Mouse (Mus musculus): ENCODE data around the gene Wdr59. TPM values are rescaled to one million over a fixed set of nuclear protein-coding genes. Genes with fewer than 3 reads are reported as not detected.

Wdr59 gene
- total RNA-seq (2021): 12.9 and 15.0 TPM in 2 replicates
- long read RNA-seq, full-length matches to known transcripts: 1 of 8 reads
- long read RNA-seq, partial matches to known transcripts: 6 of 8 reads
- long read RNA-seq, other reads (novel, unspliced or antisense): 1 of 8 reads

DNA sequence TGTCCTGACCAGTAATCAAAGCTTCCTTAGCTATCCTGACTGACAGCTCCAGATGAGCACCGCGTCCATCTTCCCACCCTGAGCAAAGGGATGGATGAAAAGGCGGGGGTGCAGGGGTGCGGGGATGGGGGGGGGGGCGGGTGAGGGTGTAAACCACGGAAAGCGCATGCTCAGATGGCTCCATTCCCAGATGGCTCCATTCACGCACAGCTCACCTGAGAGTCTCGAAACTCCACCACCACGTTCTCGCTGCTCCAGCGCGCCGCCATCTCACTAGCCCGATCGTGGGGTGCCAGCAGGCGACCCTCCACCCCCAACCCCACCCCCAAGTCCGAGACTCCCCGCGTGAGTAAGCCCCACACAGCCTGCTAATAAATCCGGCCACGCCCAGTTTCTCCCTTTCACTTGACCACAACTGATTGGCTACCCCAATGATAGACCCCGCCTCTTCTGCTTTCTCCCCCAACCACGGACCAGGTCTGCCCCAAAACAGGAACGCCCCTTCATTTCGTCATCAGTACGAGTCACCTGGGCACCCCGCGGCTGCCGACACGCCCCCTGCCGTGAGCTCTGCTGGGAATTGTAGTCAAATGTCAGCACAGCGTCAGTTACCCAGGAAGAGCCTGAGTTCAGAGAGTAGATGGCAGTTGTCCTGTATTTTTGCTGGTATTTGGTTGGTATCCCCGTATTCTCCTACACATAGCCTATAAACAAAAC lies at the start of gene Wdr59:
Wdr59 (minus strand) TSS at position 380 of the 717 bp plus-strand sequence.
- DNase-seq: peak; percentile 92

DNA sequence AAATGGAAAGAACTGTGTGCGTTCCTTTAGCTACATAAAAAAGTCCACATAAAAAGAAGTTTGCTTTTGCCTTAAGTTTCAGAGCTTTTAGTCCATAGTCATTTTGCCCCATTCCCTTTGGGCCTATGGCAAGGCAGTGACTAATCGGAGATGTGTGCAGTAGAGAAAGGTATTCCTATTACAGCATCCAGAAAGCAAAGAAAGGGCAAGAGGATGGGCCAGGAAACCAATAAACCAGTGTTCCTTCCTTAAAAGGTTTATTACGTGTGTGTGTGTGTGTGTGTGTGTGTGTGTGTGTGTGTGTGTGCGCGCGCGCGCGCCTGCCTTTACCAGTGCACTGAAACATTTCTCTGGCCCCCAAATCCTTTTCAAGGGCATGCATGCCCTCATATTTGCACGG lies 49.8 kb upstream of the Wdr59 start:
- no peak for DNase-seq

DNA sequence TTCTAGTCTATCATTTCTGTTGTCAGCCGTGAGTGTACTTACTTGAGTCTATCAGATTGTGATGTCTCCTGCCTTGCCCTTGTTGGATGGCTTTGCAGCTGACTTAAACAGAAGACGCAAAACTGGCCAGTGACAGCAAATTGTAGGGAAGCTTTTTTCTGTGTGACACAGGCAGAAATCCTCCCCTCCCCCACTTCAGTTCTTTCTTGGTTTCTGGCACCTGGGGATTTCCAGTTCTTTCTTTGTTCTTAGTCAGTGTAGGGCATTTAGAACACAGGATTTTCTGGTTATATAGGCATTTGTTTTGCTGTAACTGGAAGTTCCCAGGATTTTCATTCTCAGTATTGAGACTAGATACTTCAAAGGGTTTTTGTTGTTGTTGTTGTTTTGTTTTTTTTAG lies 48.5 kb upstream of the Wdr59 start:
- no peak for DNase-seq

DNA sequence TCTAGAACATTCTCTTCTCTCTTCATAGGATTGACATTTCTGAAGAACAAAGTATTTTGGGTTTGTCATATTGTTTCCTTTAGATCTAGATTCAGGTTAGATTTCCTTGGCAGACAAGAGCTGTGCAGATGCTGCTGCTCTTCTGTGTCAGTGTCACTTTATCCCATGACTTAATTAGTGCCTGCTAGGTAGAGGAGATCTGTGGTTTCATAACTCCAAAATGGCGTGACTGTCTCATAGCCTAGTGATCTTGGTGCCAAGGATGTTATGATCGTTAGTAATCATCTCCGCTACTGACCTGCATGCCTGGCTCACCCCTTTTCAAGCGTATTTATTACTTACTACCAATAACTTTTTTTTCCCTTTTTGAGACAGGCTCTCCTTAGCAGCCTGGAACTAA lies 48.0 kb upstream of the Wdr59 start:
- no peak for DNase-seq

DNA sequence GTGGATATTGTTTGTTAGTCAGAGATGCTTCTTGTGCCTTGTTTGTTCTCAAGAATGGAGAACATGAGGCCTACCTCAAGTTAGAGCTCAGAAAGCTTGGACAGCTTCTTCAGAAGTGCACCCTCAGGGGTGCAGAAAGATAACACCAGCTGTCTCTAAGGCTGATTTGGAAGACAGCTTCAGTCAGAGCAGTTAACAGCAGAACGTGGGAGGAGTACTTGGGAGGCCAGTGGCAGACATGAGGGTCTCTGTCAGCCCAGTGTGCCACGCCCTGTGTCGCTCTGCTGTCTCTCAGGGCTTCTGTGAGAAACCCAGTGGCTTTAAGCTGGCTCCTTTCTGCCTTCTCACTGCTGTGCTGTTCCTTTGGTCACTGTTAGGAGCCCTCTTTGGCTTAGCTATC lies 46.1 kb upstream of the Wdr59 start:
- DNase-seq: no peak

DNA sequence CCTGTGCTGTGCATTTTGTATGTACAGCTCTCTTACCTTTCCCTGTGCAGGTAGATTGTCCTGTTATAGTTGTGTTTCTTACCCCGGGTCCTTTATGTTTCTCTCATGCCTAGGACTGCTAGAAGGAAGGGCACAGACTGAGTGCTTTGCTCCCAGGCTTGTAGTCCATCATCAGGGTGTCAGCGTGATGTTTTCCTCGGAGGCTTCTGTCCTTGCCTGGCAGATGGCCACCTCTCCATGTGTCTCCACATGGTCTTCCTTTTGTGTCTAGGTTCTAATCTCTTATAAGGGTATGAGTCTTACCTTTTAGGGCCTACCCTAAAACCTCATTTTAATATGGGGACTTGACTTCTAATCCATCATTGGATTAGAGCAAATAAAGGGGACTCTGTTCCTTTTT lies 45.7 kb upstream of the Wdr59 start:
- no peak for DNase-seq

DNA sequence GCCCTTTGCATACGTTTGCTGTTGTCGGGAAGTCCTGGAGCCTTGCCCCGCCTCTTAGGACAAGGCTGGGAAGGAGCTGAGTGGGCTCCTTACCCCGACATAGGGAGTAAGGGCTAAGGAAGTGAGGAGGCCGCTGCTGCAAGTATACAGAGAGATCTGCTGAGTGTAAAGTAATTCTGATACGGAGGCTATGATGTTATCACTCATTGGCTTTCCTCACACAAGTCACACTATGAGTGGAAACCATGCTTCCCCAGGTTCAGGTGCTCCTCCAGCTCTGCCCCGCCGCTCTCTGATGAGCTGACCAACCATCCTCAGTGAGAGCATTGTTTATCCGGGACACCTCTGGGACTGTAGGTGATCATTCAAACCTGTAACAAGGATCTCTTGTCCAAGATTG lies 44.4 kb upstream of the Wdr59 start:
- DNase-seq: no peak

DNA sequence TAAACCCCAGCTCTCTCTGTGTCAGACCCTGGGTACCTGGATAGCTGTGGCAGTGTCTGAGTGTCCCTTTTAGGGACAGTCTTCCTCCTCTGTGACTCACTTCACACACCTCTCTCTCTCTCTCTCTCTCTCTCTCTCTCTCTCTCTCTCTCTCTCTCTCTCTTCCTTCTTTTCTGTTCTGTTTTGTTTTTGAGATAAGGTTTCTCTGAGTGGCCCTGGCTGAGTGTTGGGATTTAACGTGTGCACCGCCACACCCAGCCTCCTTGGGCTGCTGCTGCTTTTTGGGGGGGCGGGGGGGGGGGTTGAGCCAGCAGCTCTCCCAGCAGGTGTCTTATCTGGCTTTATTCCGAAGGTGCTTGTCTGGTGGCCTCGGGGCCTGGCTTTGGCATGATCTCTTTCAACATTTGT lies 43.9 kb upstream of the Wdr59 start:
- DNase-seq: no peak

DNA sequence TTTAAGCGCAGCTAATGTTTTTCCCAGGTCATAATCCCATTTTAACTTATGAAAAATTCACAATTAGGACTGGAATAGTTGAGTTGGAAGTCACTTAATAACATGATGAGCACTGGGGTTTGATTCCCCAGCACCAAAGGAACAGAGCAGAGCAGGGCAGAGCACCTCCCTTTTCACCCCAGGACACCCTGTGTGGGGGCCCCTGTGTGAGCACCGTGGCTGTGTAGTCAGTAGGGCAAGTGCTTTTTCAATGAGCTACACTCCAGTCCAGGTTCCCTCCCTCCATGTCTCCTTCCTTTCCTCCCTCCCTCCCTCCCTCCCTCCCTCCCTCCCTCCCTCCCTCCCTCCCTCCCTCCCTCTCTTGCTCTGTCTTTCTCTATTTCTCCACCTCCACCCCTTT lies 42.2 kb upstream of the Wdr59 start:
- no peak for DNase-seq

DNA sequence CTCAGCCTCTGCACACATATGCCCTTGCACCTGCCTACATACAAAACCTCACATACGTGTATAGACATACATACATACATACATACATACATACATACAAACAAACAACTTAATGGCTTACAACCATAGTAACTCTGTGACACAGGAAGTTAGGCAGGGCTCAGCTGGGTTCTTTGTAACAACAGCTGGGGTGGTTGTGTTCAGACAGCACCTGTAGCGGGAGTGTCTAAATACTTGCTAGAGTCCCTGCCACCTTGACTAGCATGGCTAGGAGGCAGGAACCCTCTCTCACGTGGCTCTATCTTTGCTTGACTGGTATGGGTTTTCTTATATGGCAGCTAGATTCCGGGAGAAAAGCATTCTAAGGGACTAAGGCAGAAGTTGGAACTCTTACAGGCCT lies 41.8 kb upstream of the Wdr59 start:
- no peak for DNase-seq

DNA sequence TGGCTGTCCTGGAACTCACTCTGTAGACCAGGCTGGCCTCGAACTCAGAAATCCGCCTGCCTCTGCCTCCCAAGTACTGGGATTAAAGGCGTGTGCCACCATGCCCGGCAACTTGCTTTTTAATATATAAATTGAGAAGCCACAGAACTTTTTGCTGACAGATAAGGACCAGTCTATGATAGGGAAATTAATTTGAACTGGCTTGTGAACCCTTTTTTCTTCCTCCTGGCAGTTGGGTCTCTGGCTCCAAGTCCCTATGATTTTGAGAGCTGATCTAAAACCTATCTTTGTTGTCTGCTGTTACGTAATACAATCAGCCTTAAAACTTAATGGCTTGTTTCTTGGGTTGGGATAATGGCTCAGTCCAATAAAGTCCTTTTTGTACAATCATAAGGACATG lies 41.2 kb upstream of the Wdr59 start:
- DNase-seq: no peak

DNA sequence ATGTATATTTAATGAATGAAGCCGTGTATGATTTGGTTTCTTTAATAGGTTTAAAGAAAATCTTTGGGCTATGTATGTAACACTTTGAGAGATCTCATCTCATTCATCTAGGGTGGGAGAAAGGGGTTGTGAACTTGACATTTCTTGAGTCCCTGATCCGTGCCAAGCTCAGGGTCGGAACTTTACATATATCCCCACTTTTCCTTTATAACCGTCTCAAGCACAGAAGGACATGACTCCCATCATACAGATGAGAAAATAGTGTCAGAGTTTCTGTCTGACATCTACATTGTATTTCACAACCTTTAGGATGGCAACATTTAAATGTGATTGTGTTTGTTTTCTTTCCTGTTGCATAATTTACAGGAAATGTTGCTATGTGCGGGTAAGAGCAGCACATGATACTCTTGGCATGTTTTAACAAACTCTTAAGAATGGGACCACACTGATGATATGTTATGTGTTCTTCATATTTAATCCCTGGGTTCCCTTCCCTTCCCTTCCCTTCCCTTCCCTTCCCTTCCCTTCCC lies 40.4 kb upstream of the Wdr59 start:
- DNase-seq: no peak

DNA sequence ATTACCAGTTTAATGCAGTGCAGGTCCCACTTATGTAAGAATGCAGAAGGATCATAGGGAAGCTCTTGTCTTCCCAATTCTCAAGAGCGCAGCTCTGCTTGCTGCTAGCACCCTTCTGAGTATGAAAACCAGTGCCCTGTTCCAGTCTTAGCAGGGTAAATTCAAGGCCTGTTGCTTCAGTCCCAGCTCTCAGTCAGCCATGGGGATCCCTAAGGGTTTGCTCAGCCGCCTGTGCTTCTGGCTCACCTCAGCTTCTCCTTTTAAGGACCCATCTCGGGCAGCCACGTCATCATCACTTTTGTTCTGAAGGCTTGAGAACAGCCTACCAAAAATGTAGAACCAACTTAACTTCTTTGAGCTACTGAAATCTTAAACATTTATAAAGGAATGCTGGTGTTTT lies 39.9 kb upstream of the Wdr59 start:
- no peak for DNase-seq

DNA sequence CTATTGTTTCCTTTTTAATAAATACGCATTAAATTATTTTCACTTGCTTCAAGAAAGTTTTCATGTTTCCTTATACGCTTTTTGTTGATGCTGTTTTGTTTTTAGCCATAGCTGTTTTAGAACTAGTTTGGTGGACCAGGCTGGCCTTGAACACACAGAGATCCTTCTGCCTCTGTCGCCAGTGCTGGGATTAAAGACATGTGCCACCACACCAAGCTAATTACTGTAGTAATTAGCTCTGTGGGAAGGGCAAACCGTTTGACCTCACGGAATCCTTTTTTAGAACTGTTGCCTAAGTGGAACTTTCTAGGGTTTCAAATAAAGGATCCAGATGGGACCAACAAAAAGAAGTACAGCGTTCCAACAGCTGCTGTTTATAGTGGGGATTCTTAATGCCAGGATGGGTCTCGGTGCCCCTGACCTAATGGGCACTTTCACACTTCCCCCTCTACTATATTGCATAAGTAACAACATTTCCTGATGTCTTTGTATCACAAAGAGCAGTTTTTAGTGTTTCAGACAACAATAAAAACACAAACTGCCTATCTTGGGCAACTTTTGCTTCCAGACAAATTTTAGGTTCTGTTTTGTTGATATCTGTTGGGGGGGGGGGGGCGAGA lies 29.7 kb upstream of the Wdr59 start:
- no peak for DNase-seq

DNA sequence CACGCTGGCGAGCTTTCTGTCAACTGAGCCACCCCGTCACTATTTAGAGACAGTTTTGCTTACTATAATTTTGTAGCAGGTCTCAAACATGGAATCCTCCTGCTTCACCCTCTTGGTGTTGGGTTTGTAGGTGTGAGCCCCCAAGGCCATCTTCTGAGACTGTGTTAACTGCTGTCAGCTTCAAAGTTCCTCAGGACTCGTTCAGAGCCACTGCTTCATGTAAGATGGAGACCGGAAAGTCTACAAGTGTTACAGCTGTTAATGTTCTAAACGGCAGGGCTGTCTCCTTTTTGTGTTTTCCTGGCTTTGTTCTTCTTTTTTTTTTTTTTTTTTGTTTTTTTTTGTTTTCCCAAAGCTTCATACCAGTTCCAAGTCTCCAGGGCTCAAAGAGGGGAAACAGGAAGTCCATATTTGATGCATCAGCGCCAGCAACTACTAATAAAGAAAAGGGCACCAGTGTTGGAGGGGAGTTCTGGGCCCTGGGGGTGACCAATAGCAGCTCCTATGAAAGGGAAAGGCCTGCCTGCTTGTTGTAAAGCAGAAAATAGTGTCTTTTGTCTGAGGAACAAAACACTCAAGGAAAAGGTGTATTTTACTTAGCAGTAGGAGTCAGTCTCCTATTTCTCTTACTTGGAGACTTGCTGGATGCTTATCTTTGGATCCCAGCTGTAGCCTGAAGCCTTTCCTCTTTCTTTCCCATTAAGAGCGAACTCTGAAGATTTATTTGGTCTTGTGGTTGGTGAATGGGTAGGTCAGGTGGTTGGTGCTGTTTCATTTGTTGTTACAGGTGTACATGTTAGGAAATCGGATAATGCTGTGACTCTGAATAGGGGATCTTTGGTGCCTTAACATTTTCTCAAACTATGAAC lies 28.3 kb upstream of the Wdr59 start:
- no peak for DNase-seq

DNA sequence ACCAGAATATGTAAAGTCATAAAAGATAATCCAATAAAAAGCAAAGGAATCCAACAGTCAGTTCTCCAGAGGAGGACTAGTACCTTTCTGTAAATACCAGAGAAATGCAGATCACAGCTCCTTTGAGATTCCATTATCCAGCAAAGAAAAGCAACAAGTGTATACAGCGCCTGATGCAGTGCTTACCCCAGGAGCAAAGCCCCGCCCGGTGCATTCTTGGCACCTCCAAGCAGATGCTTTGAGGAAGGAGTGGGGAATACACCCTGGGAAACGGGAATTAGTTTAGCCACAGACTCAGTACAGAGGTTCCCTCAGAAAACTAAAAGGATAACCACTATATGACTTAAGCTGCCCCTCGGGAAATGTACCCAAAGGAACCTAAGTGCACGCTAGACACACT lies 26.3 kb upstream of the Wdr59 start:
- DNase-seq: no peak

DNA sequence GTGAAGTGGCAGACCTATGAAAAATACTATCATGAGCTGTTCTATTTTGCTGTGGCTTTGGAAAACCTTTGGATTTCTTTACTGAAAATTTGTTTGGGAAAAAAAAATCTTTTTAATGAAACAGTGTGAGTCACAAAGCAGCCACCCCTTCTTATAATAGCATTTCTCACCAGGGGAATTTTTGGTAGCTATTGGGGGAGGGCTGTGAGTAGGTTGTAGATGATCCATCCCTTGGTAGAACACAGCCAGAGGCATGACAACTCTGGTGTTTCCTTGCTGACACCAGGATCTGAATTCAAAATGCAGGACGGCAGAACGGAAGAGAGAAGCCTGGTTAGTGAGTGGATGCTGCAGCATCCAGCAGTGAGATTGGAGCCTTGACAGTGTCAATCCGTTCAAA lies 25.3 kb upstream of the Wdr59 start:
- no peak for DNase-seq

DNA sequence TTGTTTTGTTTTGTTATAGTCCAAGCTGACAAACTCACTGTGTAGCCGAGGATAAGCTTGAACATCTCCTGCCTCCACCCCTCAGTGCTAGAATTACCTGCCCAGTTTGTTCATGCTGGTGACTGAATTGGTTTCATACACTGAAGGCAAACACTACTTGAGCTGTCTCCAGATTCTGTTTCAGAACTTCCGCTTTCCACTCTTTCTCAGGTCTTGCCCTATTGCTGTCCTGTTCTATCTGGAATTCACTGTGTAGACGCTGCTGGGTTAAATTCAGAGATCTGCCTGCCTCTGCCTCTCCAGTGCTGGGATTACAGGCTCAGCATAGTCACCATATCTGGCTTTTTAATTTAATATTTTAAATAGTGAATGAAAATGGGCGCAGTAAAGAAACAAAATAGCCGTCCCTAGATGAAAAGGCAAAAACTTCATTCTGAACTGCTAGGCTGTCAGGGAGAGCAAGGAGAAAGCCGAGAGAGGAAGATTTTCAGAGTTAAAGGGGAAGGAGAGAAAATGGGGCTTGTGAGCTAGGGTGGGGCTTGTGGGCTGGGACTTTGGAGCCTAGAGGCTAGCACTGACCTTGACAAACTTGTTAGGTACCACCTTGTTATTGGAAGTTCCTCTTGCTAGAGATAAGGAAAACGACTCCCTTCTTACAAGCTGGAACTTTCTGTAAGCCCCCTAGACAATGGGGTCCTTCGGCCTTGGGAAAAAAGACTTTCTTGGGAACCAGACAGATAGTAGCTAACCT lies 23.7 kb upstream of the Wdr59 start:
- DNase-seq: no peak

DNA sequence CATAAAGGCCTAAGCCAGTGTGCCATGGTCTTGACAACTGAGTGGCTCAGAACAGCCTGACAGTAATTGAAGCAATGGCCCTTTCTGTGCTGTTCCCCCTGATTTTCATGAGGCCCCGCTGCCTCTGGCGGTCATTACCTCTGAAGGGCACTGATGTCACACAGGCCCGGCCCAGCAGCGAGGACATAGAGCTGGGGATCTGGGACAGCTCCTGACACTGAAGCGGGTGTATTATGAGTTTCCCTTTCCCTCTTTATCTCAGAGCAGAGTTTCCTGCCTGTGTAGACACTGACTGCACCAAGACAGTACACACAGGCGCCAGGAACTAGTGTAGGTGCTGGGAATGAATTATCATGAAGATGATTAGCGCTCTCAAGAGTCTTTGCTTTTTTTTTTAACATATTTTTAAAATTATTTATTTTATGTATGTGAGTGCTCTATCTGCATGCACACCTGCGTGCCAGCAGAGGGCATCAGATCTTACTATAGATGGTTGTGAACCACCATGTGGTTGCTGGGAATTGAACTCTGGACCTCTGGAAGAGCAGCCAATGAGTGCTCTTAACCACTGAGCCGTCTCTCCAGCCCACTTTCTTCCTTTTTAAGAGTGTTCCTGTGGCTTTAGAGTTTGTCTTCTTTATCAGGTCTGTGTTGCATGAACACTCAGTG lies 22.0 kb upstream of the Wdr59 start:
- no peak for DNase-seq

DNA sequence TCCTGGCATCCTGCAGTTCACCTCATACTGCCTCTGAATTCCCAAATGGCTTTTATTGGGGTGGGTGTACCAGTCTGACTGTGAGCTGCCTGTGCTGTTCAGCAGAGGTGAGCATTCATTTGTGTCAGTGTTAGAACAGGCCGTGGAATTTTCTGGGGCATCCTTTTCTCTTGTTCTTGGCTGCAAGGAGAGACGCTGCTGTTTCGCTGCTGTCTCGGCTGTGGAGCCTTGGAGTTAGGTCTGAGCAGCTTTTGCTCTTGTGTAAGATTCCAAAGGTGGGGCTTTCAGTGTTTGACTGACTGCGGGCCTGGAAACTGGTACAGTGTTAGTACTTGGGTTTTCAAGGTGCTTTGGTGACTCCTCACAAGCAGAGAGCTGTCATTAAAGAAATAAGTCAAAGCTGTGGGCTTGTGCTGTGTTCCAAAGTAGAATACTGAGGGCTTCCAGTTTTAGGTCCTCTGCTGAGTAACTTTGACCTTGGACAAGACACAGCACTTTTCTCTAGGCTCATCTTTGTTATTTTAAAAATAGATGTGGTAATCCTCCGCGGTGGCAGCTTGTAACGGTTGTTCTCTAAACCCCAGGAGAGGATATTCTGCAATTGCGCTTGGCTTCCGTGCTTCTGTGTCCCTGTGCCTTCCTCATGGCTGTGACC lies 17.7 kb upstream of the Wdr59 start:
- peak; percentile 18 for DNase-seq

DNA sequence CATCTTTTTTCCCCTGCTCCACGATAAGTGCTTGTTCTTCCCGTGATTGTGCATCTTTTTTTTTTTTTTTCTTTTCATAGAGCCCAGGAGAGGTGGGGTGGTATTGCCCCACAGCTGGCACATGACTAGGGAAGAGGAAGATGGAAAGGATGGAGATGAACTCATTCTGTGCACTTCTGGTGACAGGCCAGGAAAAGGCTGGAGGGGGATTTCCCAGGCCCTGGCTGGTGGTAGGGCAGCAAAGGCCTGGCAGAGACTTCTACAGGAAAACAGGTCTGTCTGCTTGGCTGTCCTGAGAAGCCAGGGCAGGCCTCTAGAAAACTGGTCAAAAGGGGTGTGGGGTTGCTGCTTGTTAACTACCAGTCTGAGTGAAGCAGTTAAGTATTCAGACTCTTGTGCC lies 16.3 kb upstream of the Wdr59 start:
- DNase-seq: peak; percentile 27

All from adrenal gland, postnatal 25 days (tissue).